8 mouse cellular contexts compared by ENCODE assay signal in the genomic region with DNA sequence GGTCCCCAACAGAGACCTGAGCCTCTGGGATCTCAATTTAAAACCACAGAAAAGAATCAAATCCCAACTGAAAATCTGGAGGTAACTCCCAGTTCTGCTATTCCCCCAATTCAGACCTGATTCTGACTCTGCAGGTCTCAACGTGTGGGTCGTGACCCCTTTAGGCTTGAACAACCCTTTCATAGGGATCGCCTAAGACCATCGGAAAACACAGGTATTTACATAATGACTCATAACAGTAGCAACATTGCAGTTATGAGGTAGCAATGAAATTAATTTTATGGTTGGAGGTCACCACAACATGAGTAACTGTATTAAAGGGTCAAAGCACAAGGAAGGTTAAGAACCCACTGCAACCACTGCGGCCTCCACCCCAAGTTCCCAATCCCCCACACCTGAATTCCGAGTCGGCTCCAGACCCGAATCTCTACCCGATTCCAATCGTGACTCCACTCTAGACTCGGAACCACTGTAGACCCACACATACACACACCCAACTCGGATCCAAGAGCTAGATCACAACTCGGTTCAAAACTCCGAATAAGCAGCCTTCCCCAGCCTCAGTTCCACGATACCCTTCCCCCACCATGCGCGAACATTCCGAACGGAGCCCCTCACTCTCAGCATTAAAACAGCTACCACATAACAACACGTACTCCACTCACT.
DNase-seq lines count a peak whose midpoint lies in the region; ATAC-seq and TF ChIP-seq lines count a peak whose summit lies in the region.

No protein-coding gene starts in this region.

- H3K4me1 ChIP-seq in thymus, adult 2 months (replicated peaks; ENCODE audit: control insufficient read depth, insufficient read depth, low read length) = no peaks in the 10 kb centered on the region
- peaks cover 3% of the 10 kb centered on the region for H3K4me1 ChIP-seq in limb, embryonic 11.5 days (ENCODE audit: control insufficient read depth, insufficient read depth, low read length)
- no peaks in the 10 kb centered on the region; the same call in 1 of the 2 replicates for H3K4me1 ChIP-seq in small intestine, adult 2 months (ENCODE audit: control insufficient read depth, insufficient read depth, insufficient read length, low read length)

- no peak overlapping the region for H3K27ac ChIP-seq in thymus, adult 2 months (ENCODE audit: control insufficient read depth, insufficient read depth, low read length)
- no peak overlapping the region for H3K27ac ChIP-seq in limb, embryonic 11.5 days (replicated peaks; ENCODE audit: low read depth, low read length)
- H3K27ac ChIP-seq in small intestine, adult 2 months (ENCODE audit: insufficient read depth, low read depth, low read length) = no peak overlapping the region

- H3K9me3 ChIP-seq in limb, embryonic 11.5 days (ENCODE audit: control insufficient read depth, low read length) = no peaks in the 10 kb centered on the region

- TF ChIP-seq POLR2A in thymus, adult 2 months (IDR thresholded peaks at IDR 0.05; ENCODE audit: control insufficient read depth, extremely low read depth, insufficient read depth, low read length, poor library complexity) = no peak
- no peak for TF ChIP-seq POLR2A in small intestine, adult 2 months (IDR thresholded peaks at IDR 0.05; ENCODE audit: low read depth, low read length)

- no peaks in the 10 kb centered on the region for H3K36me3 ChIP-seq in thymus, adult 2 months (ENCODE audit: control insufficient read depth, insufficient read depth, low read length)
- no peaks in the 10 kb centered on the region for H3K36me3 ChIP-seq in limb, embryonic 11.5 days (ENCODE audit: control insufficient read depth, insufficient read depth, low read length)
- peaks cover 8% of the 10 kb centered on the region for H3K36me3 ChIP-seq in small intestine, adult 2 months (ENCODE audit: control insufficient read depth, insufficient read depth, low read length)

- H3K4me2 ChIP-seq in limb, embryonic 11.5 days (ENCODE audit: low read depth, severe bottlenecking) = peak overlapping the region; percentile 52

- no peak for TF ChIP-seq CTCF in thymus, adult 2 months (IDR thresholded peaks at IDR 0.05; ENCODE audit: borderline replicate concordance, control insufficient read depth, extremely low read depth, insufficient read depth, low read length, poor library complexity)
- no peak for TF ChIP-seq CTCF in small intestine, adult 2 months (IDR thresholded peaks at IDR 0.05; ENCODE audit: extremely low read depth, insufficient read length, insufficient replicate concordance, low read depth, low read length)

- ATAC-seq in limb, embryonic 11.5 days (ENCODE audit: insufficient number of reproducible peaks, low FRiP score, low TSS enrichment, low read depth) = no peak
- ATAC-seq in granulocyte monocyte progenitor cell, adult 5-6 weeks (replicated peaks; ENCODE audit: poor library complexity, severe bottlenecking) = no peak

- peak overlapping the region; percentile 81 for H3K4me3 ChIP-seq in thymus, adult 2 months (ENCODE audit: control insufficient read depth, insufficient read depth, low read length)
- peak overlapping the region; percentile 53 for H3K4me3 ChIP-seq in limb, embryonic 11.5 days (ENCODE audit: low read depth, low read length)
- peak overlapping the region; percentile 64 for H3K4me3 ChIP-seq in small intestine, adult 2 months (ENCODE audit: low read depth, low read length)

- 49% methylated on average over 20 of the region's 20 CpGs for WGBS in thymus, adult 2 months
- 44% methylated on average over 20 of the region's 20 CpGs for WGBS in limb, embryonic 11.5 days
- WGBS in small intestine, adult 2 months = 79% methylated on average over 20 of the region's 20 CpGs

- H3K27me3 ChIP-seq in thymus, adult 2 months (ENCODE audit: control insufficient read depth, insufficient read depth, low read length) = no peaks in the 10 kb centered on the region
- no peaks in the 10 kb centered on the region for H3K27me3 ChIP-seq in limb, embryonic 11.5 days (ENCODE audit: control insufficient read depth, insufficient read depth, low read length)
- H3K27me3 ChIP-seq in small intestine, adult 2 months (ENCODE audit: control insufficient read depth, insufficient read depth, low read length) = no peaks in the 10 kb centered on the region

- H3K9ac ChIP-seq in limb, embryonic 11.5 days (ENCODE audit: low read length) = peak overlapping the region; percentile 62

- DNase-seq in cerebellum, adult 9-11 months = peak; percentile 8
- no peak for DNase-seq in cerebellum, postnatal 36 days
- peak; percentile 17 for DNase-seq in thymus, adult 2 months
- DNase-seq in thymus, postnatal 36 days = no peak
- peak; percentile 45 for DNase-seq in limb, embryonic 11.5 days (ENCODE audit: low spot score)
- no peak for DNase-seq in right cerebral cortex, adult 2 months (ENCODE audit: low spot score in 2 of 2)

Comparison
In these comparisons a context has a peak if more than half of its experiments do, and no peak if none do; other contexts are left out.
1. DNase-seq: peak in cerebellum, adult 9-11 months (single experiment), thymus, adult 2 months (single experiment) and limb, embryonic 11.5 days (single experiment); none in cerebellum, postnatal 36 days (0 of 2), thymus, postnatal 36 days (0 of 2) and right cerebral cortex, adult 2 months (0 of 2).
2. Peak in every context shown above with its lines, with median percentiles within 50 percentile points of each other: H3K4me3 ChIP-seq.